Mouse (Mus musculus) C3H10T1/2 (cell line): Measurements from ENCODE around the gene Olfr943. TPM values are rescaled to one million over a fixed set of nuclear protein-coding genes. Genes with fewer than 3 reads are reported as not detected.

ENCODE experiments used
- polyA plus RNA-seq, 2 experiments: library from polyadenylated mRNA; unstranded; fragments of >200 nt; fragmentation: generic; extraction: Trizol; gene quantifications; one replicate each; pipeline ENCODE4 v1.2.1; 2012; ENCODE audit warnings: missing spikeins in 2 of 2

Olfr943 gene
- polyA plus RNA-seq = not detected

GRCm38 (mm10) chr9:39166004-39166403 is at the start of gene Olfr943:
Gene Olfr943 (plus strand): TSS chr9:39166304.

GRCm38 (mm10) chr9:39127831-39128230 is 38.3 kb upstream of the Olfr943 start, which contains the start of gene Olfr27:
Gene Olfr27 (plus strand): TSS chr9:39128131.

GRCm38 (mm10) chr9:39201620-39202019 is 35.5 kb downstream of the Olfr943 start, which contains the start of gene Olfr944:
Gene Olfr944 (plus strand): TSS chr9:39201920.

Other genes with a start within 250 kb of the Olfr943 start
- not detected for gene Olfr930, start 236.5 kb upstream of the Olfr943 start, polyA plus RNA-seq
- not detected for gene Olfr933, start 194.0 kb upstream of the Olfr943 start, polyA plus RNA-seq
- gene Olfr934, start 178.0 kb upstream of the Olfr943 start, polyA plus RNA-seq = not detected
- gene Olfr935, start 166.6 kb upstream of the Olfr943 start, polyA plus RNA-seq = not detected
- gene Olfr146, start 142.9 kb upstream of the Olfr943 start, polyA plus RNA-seq = not detected
- not detected for gene Olfr937, start 101.4 kb upstream of the Olfr943 start, polyA plus RNA-seq
- gene Olfr938, start 87.4 kb upstream of the Olfr943 start, polyA plus RNA-seq = not detected
- gene Olfr27, start 38.2 kb upstream of the Olfr943 start, polyA plus RNA-seq = not detected
- gene Olfr944, start 35.6 kb downstream of the Olfr943 start, polyA plus RNA-seq = not detected
- not detected for gene Olfr1537, start 83.7 kb downstream of the Olfr943 start, polyA plus RNA-seq
- gene Olfr945, start 110.5 kb downstream of the Olfr943 start, polyA plus RNA-seq = not detected
- not detected for gene Olfr948, start 159.7 kb downstream of the Olfr943 start, polyA plus RNA-seq
- gene Olfr951, start 221.1 kb downstream of the Olfr943 start, polyA plus RNA-seq = not detected